Mouse (Mus musculus) heart, embryonic 13.5 days (tissue): ENCODE data around the gene Kidins220. TPM values are rescaled to one million over a fixed set of nuclear protein-coding genes. Genes with fewer than 3 reads are reported as not detected.

Source experiments
- ATAC-seq: fragments of 200-750 bp; cut with Nextera tagmentation; 2 replicates; pipeline ENCODE4 v1.8.0; 2017; ENCODE audit warnings: moderate TSS enrichment; ENCODE audit not compliant: insufficient number of reproducible peaks, low FRiP score, low TSS enrichment; ENCODE audit errors: extremely low read depth
- H3K27ac ChIP-seq: fragments of 300-500 bp; sonication (generic); replicated peaks from 2 replicates; pipeline ENCODE4 v1.5.1; 2015; ENCODE audit warnings: moderate library complexity, mild to moderate bottlenecking, inconsistent platforms
- H3K27me3 ChIP-seq: fragments of 300-500 bp; sonication (generic); replicated peaks from 2 replicates; pipeline ENCODE4 v1.6.1; 2015; ENCODE audit warnings: mild to moderate bottlenecking, inconsistent platforms
- H3K36me3 ChIP-seq: fragments of 300-500 bp; sonication (generic); 2 replicates; pipeline ENCODE4 v1.6.1; 2015; ENCODE audit warnings: mild to moderate bottlenecking, inconsistent platforms
- H3K4me1 ChIP-seq: fragments of 300-500 bp; sonication (generic); 2 replicates; pipeline ENCODE4 v1.6.1; 2015; ENCODE audit warnings: inconsistent platforms
- H3K4me2 ChIP-seq: fragments of 300-500 bp; sonication (generic); 2 replicates; pipeline ENCODE4 v1.6.1; 2015; ENCODE audit warnings: inconsistent platforms, mild to moderate bottlenecking, moderate library complexity
- H3K4me3 ChIP-seq: fragments of 300-500 bp; sonication (generic); 2 replicates; pipeline ENCODE4 v1.5.1; 2015; ENCODE audit warnings: moderate library complexity, mild to moderate bottlenecking, inconsistent platforms
- H3K9ac ChIP-seq: fragments of 300-500 bp; sonication (generic); 2 replicates; pipeline ENCODE4 v1.6.1; 2015; ENCODE audit warnings: inconsistent platforms, mild to moderate bottlenecking, moderate library complexity
- H3K9me3 ChIP-seq: fragments of 300-500 bp; sonication (generic); 2 replicates; pipeline ENCODE4 v1.6.1; 2016; ENCODE audit warnings: inconsistent platforms
- WGBS: fragments of 180-500 bp; shearing (Covaris S2); methylation state at CpG from one replicate; pipeline ENCODE4 v1.1.7; 2015; ENCODE audit warnings: mixed read lengths; 5-methylcytosine and 5-hydroxymethylcytosine counted together
- polyA plus RNA-seq: library from polyadenylated mRNA; unstranded; fragments of >200 nt; fragmentation: Nextera tagmentation; extraction: Ambion mirVana; gene quantifications from 2 replicates; pipeline ENCODE4 v1.2.1, GENCODE M21; 2015

Kidins220 gene
- polyA plus RNA-seq, result 28.2 and 30.1 TPM in 2 replicates

- peaks cover 42% of the 10 kb centered on the region for H3K4me1 ChIP-seq
- WGBS, result 17% methylated on average over 26 of the region's 29 CpGs
- H3K9me3 ChIP-seq, result no peaks in the 10 kb centered on the region
- H3K27me3 ChIP-seq, result no peaks in the 10 kb centered on the region
- no peaks in the 10 kb centered on the region for H3K36me3 ChIP-seq
- peak; percentile 90 for ATAC-seq
- H3K9ac ChIP-seq, result peak within 1 kb of the TSS; percentile 87
- H3K27ac ChIP-seq, result peak within 1 kb of the TSS; percentile 94
- H3K4me2 ChIP-seq, result peak within 1 kb of the TSS; percentile 82
- H3K4me3 ChIP-seq, result peak within 1 kb of the TSS; percentile 87
These were observed at the start of gene Kidins220 for GRCm38 (mm10) chr12:24974446-24975114. Kidins220 (plus strand) TSS chr12:24974925.

DNA sequence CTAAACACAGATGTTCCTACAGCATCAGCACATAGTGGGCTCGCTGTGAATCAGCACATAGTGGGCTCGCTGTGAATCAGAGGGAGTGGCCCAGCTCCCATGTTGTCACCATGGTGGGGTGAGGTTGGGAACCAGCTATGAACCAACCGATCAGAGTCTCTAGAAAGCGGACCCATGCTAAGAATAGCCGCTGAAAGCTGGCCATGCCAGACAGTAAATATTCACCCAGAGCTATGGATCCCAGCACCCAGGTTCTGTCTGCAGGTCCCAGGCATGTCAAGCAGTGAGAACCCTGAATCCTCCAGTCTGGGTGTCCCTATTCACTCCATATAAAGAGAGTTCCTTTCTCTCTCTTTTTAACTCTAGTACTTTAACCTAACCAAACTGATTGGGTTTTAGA is 49.4 kb upstream of the Kidins220 start:
- H3K4me2 ChIP-seq, result no peak overlapping the region
- peaks cover 45% of the 10 kb centered on the region for H3K4me1 ChIP-seq
- H3K4me3 ChIP-seq, result no peak overlapping the region
- no peak overlapping the region for H3K9ac ChIP-seq
- no peak for ATAC-seq
- no peaks in the 10 kb centered on the region for H3K9me3 ChIP-seq
- WGBS, result 69% methylated on average over 5 of the region's 5 CpGs
- H3K27me3 ChIP-seq, result no peaks in the 10 kb centered on the region
- H3K27ac ChIP-seq, result no peak overlapping the region
- peaks cover 2% of the 10 kb centered on the region; the same call in 1 of the 2 replicates for H3K36me3 ChIP-seq

DNA sequence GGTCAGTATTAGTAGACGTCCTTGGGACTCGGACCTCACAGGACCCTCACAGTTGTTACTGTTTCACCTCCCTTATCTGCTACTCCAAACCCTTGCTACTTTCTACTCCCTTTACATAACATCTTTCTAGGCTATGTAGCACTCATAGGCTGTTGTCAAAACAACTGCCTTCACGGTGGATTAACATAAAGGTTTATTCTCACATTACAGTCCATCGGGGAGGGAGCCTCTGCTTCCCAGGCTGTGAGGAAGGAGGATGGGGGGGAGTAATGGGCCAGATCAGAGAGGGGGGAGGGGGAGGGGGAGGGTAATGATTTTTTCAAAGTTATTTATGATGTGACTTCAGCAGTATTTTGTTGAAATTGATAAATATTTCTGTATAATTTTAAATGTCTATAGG is 49.0 kb upstream of the Kidins220 start:
- WGBS, result 40% methylated on average over 4 of the region's 4 CpGs

GRCm38 (mm10) chr12:24928051-24928748 is 46.5 kb upstream of the Kidins220 start:
- peak overlapping the region; percentile 29; the same call in 1 of the 2 replicates for H3K9ac ChIP-seq
- H3K9me3 ChIP-seq, result no peaks in the 10 kb centered on the region
- H3K4me3 ChIP-seq, result no peak overlapping the region
- peaks cover 9% of the 10 kb centered on the region; the same call in 1 of the 2 replicates for H3K36me3 ChIP-seq
- no peaks in the 10 kb centered on the region for H3K27me3 ChIP-seq
- peaks cover 58% of the 10 kb centered on the region for H3K4me1 ChIP-seq
- peak overlapping the region; percentile 53 for H3K27ac ChIP-seq
- 55% methylated on average over 18 of the region's 18 CpGs for WGBS
- peak overlapping the region; percentile 20; the same call in 1 of the 2 replicates for H3K4me2 ChIP-seq
- no peak for ATAC-seq

More for the DNA sequence above, 49.0 kb upstream of the Kidins220 start:
- H3K36me3 ChIP-seq, result peaks cover 2% of the 10 kb centered on the region; the same call in 1 of the 2 replicates
- ATAC-seq, result no peak
- H3K27ac ChIP-seq, result no peak overlapping the region
- H3K9ac ChIP-seq, result no peak overlapping the region
- H3K4me2 ChIP-seq, result no peak overlapping the region
- no peak overlapping the region for H3K4me3 ChIP-seq
- no peaks in the 10 kb centered on the region for H3K27me3 ChIP-seq
- H3K9me3 ChIP-seq, result no peaks in the 10 kb centered on the region
- H3K4me1 ChIP-seq, result peaks cover 49% of the 10 kb centered on the region

GRCm38 (mm10) chr12:24929043-24929442 is 45.7 kb upstream of the Kidins220 start:
- no peaks in the 10 kb centered on the region for H3K9me3 ChIP-seq
- WGBS, result 72% methylated on average over 7 of the region's 7 CpGs
- no peak overlapping the region for H3K4me3 ChIP-seq
- no peak for ATAC-seq
- no peak overlapping the region for H3K4me2 ChIP-seq
- H3K27me3 ChIP-seq, result no peaks in the 10 kb centered on the region
- peak overlapping the region; percentile 53; the same call in 1 of the 2 replicates for H3K27ac ChIP-seq
- H3K36me3 ChIP-seq, result peaks cover 9% of the 10 kb centered on the region; the same call in 1 of the 2 replicates
- peaks cover 58% of the 10 kb centered on the region for H3K4me1 ChIP-seq
- no peak overlapping the region for H3K9ac ChIP-seq

GRCm38 (mm10) chr12:24930760-24931159 is 44.0 kb upstream of the Kidins220 start:
- Histone ChIP-seq H3K4me1 (peaks cover 53% of the 10 kb centered on the region), H3K36me3 (peaks cover 9% of the 10 kb centered on the region; the same call in 1 of the 2 replicates)
- no peak for ATAC-seq

GRCm38 (mm10) chr12:24932120-24932519 is 42.6 kb upstream of the Kidins220 start:
- ATAC-seq, result no peak
- H3K4me3 ChIP-seq, result no peak overlapping the region
- peaks cover 51% of the 10 kb centered on the region for H3K4me1 ChIP-seq
- no peak overlapping the region for H3K9ac ChIP-seq
- H3K36me3 ChIP-seq, result 0 out of 2 replicates have a peak, but pooled peaks cover 7% of the 10 kb centered on the region
- H3K4me2 ChIP-seq, result no peak overlapping the region
- no peaks in the 10 kb centered on the region for H3K27me3 ChIP-seq
- 75% methylated on average over 6 of the region's 6 CpGs for WGBS
- H3K27ac ChIP-seq, result no peak overlapping the region
- no peaks in the 10 kb centered on the region for H3K9me3 ChIP-seq

More at GRCm38 (mm10) chr12:24930760-24931159, 44.0 kb upstream of the Kidins220 start:
- H3K4me2 ChIP-seq, result no peak overlapping the region
- no peak overlapping the region for H3K4me3 ChIP-seq
- 27% methylated on average over 3 of the region's 3 CpGs for WGBS
- H3K9ac ChIP-seq, result no peak overlapping the region
- no peaks in the 10 kb centered on the region for H3K27me3 ChIP-seq
- H3K27ac ChIP-seq, result peak overlapping the region; percentile 25; the same call in 1 of the 2 replicates
- H3K9me3 ChIP-seq, result no peaks in the 10 kb centered on the region

- Histone ChIP-seq H3K9ac (no peak overlapping the region; the same call in 1 of the 2 replicates), H3K9me3 (no peaks in the 10 kb centered on the region), H3K4me1 (peaks cover 44% of the 10 kb centered on the region), H3K4me2 (no peak overlapping the region), H3K27ac (peak overlapping the region; percentile 53; the same call in 1 of the 2 replicates), H3K36me3 (0 out of 2 replicates have a peak, but pooled peaks cover 7% of the 10 kb centered on the region), H3K4me3 (no peak overlapping the region), H3K27me3 (no peaks in the 10 kb centered on the region)
- ATAC-seq, result no peak
- WGBS, result 83% methylated on average over 1 of the region's 1 CpGs
These were observed 41.4 kb upstream of the Kidins220 start for GRCm38 (mm10) chr12:24933206-24933775.

DNA sequence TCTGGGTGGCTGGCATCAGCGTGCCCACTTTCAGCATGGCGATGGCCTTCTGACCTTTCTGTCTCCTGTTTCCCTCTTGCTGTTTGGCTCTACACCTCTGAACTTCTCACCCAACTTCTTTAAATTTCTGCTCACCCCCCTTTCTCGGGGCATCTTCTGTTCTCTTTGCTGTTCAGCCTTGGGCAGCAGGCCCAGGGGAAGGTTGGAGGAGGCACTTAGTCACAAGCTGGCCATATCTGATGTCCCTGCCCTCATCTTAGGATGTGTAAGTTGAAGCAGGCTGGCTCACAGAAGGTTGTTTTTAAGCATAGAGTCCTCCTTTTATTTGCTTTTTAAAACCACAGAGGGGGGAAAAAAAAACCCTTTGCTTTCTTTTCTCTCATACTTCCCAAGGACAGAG is 40.7 kb upstream of the Kidins220 start:
- 78% methylated on average over 3 of the region's 3 CpGs for WGBS
- Histone ChIP-seq H3K36me3 (0 out of 2 replicates have a peak, but pooled peaks cover 7% of the 10 kb centered on the region), H3K4me2 (no peak overlapping the region), H3K27ac (0 out of 2 replicates have a peak overlapping the region, but pooled peaks have one; percentile 53), H3K4me1 (peaks cover 37% of the 10 kb centered on the region), H3K9ac (no peak overlapping the region), H3K27me3 (no peaks in the 10 kb centered on the region), H3K4me3 (no peak overlapping the region), H3K9me3 (no peaks in the 10 kb centered on the region)
- no peak for ATAC-seq

- Histone ChIP-seq H3K27ac (no peak overlapping the region), H3K9me3 (no peaks in the 10 kb centered on the region), H3K27me3 (no peaks in the 10 kb centered on the region), H3K4me1 (peaks cover 34% of the 10 kb centered on the region), H3K4me3 (no peak overlapping the region), H3K9ac (no peak overlapping the region), H3K36me3 (peaks cover 25% of the 10 kb centered on the region), H3K4me2 (no peak overlapping the region)
- WGBS, result 26% methylated on average over 1 of the region's 1 CpGs
- ATAC-seq, result no peak
These were observed 38.4 kb upstream of the Kidins220 start for GRCm38 (mm10) chr12:24936281-24936680.

GRCm38 (mm10) chr12:24939372-24939771 is 35.4 kb upstream of the Kidins220 start:
- no peak overlapping the region for H3K4me2 ChIP-seq
- peaks cover 29% of the 10 kb centered on the region for H3K4me1 ChIP-seq
- no peak for ATAC-seq
- peaks cover 33% of the 10 kb centered on the region for H3K36me3 ChIP-seq
- no peak overlapping the region for H3K4me3 ChIP-seq
- no peak overlapping the region for H3K27ac ChIP-seq
- H3K27me3 ChIP-seq, result no peaks in the 10 kb centered on the region
- 75% methylated on average over 8 of the region's 8 CpGs for WGBS
- no peaks in the 10 kb centered on the region for H3K9me3 ChIP-seq
- no peak overlapping the region for H3K9ac ChIP-seq
